Mouse (Mus musculus): ENCODE results near the gene Vps54.

The Vps54 gene

DNA sequence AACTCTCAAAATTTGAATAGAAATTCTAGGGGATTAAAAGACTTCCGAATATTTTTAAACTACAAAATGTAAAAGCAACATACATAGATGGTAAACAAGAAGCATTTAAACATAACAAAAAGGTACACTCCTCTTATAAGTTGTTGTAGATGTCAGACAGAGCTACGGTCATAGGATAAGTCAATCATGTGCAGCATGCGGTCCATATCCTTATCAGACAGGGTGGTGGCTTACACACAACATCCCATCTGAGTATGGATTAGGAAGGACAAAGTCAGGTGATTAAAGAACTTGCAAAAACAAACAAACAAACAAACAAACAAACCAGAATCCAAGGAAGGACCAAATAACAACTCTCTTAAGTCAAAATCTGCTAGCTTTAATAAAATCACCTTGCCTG, 106.9 kb downstream of the Vps54 start:
- DNase-seq = no peak

- no peak for DNase-seq
These were observed 109.8 kb downstream of the Vps54 start for GRCm38 (mm10) chr11:21348890-21349289.

- no peak for DNase-seq
These were observed 112.2 kb downstream of the Vps54 start for GRCm38 (mm10) chr11:21351296-21351695.

- no peak for DNase-seq
These were observed 124.3 kb downstream of the Vps54 start for GRCm38 (mm10) chr11:21363144-21363940.

GRCm38 (mm10) chr11:21368466-21368865, 129.4 kb downstream of the Vps54 start:
- no peak for DNase-seq

GRCm38 (mm10) chr11:21369248-21370016, 130.4 kb downstream of the Vps54 start:
- no peak for DNase-seq

DNA sequence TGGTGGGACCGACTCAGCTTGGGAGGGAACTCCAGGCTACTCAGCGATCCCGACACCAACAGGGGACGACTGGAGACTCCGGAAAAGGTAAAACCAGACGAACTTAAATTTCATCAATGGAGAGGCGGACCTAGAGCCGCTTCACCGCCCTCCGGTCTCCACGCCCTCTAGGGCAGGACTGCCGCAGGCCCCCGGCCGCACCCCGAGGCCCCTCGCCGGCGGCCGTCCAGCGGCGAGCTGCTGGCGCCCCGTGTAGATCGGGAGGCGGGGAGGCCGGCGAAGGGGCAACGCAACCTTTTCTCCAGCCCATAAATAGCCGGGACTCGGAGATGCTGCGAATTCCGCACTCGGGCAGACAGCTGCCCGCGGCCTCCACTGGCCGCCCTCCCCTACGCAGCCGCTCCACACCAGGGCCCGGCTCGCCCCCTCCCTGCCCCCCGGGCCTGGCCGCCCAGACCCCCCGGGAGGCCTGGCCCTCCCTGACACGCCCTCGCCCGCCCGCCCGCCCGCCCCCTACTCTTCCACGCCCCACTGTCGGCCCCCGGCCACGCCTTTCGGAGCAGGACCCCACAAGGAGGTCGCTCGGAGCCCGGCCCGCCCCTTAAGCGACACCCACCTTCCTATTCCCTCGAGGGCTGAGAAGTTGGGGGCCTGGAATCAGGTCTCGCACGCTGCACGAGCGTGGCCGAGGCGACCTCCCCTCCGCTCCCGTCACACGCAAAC, 131.5 kb downstream of the Vps54 start:
- DNase-seq = peak; percentile 71
